Mouse (Mus musculus) liver, adult 2 months (tissue): ENCODE measurements around the gene Raph1. TPM values are rescaled to one million over a fixed set of nuclear protein-coding genes. Genes with fewer than 3 reads are reported as not detected.

ENCODE experiments used
- DNase-seq: peaks from one replicate; pipeline ENCODE4 v3.0.0-alpha.2; 2011; ENCODE audit warnings: low read depth, low spot score; ENCODE audit errors: extremely low read depth
- H3K27ac ChIP-seq: fragments of 200-500 bp; replicated peaks from 2 replicates; pipeline ENCODE4 v1.5.1; 2012; ENCODE audit warnings: low read depth, mild to moderate bottlenecking, control low read depth, inconsistent platforms, low read length; ENCODE audit not compliant: insufficient read depth
- H3K27me3 ChIP-seq: fragments of 200-500 bp; 2 replicates; pipeline ENCODE4 v1.6.1; 2012; ENCODE audit warnings: mild to moderate bottlenecking, moderate library complexity, low read length, inconsistent platforms; ENCODE audit not compliant: control insufficient read depth, insufficient read depth
- H3K36me3 ChIP-seq: fragments of 200-500 bp; 2 replicates; pipeline ENCODE4 v1.6.1; 2012; ENCODE audit warnings: low read length, inconsistent platforms; ENCODE audit not compliant: control insufficient read depth, insufficient read depth
- H3K4me1 ChIP-seq: fragments of 200-500 bp; 2 replicates; pipeline ENCODE4 v1.6.1; 2011; ENCODE audit warnings: low read length; ENCODE audit not compliant: control insufficient read depth, insufficient read depth
- H3K4me3 ChIP-seq: fragments of 200-500 bp; 2 replicates; pipeline ENCODE4 v1.5.1; 2011; ENCODE audit warnings: low read depth, mild to moderate bottlenecking, control low read depth, low read length, moderate library complexity; ENCODE audit not compliant: insufficient read depth
- H3K79me2 ChIP-seq: fragments of 200-500 bp; 2 replicates; pipeline ENCODE4 v1.6.1; 2012; ENCODE audit warnings: inconsistent platforms, mild to moderate bottlenecking, low read length, moderate library complexity; ENCODE audit not compliant: control insufficient read depth, insufficient read depth
- H3K9ac ChIP-seq: fragments of 200-500 bp; 2 replicates; pipeline ENCODE4 v1.6.1; 2012; ENCODE audit warnings: low read depth, mild to moderate bottlenecking, control low read depth, inconsistent platforms, low read length
- CTCF ChIP-seq: fragments of 200-500 bp; IDR thresholded peaks from 2 replicates; pipeline ENCODE4 v1.5.1; 2011; ENCODE audit warnings: low read depth, low read length, control low read depth
- POLR2A ChIP-seq: fragments of 200-500 bp; IDR thresholded peaks from 2 replicates; pipeline ENCODE4 v1.6.1; 2011; ENCODE audit warnings: low read length, control low read depth; ENCODE audit not compliant: insufficient read depth; ENCODE audit errors: extremely low read depth
- WGBS: fragments of 180-500 bp; shearing (Covaris S2); methylation state at CpG from one replicate; pipeline ENCODE4 v1.1.7; 2018; 5-methylcytosine and 5-hydroxymethylcytosine counted together
- polyA plus RNA-seq: library from polyadenylated mRNA; depleted of rRNA; stranded (reverse); fragments of >200 nt; gene quantifications from 2 replicates; pipeline ENCODE4 v1.2.3, GENCODE M21; 2012
- total RNA-seq: library from RNA; depleted of rRNA; stranded (reverse); fragments of >200 nt; gene quantifications from 2 replicates; pipeline ENCODE4 v1.2.3, GENCODE M21; 2014

Raph1 gene
- total and polyA plus RNA-seq, 2 experiments = 18.5 to 72.6 TPM

GRCm38 (mm10) chr1:60596386-60597320, 29.7 kb upstream of the Raph1 start:
- peak overlapping the region; percentile 69 for H3K27ac ChIP-seq
- DNase-seq = peak; percentile 88
- H3K9ac ChIP-seq = no peak overlapping the region
- no peak for TF ChIP-seq CTCF
- no peak for TF ChIP-seq POLR2A
- no peaks in the 10 kb centered on the region for H3K79me2 ChIP-seq
- no peaks in the 10 kb centered on the region for H3K27me3 ChIP-seq
- peaks cover 24% of the 10 kb centered on the region for H3K4me1 ChIP-seq
- 33% methylated on average over 11 of the region's 11 CpGs for WGBS
- no peaks in the 10 kb centered on the region for H3K36me3 ChIP-seq
- H3K4me3 ChIP-seq = no peak overlapping the region

GRCm38 (mm10) chr1:60593101-60593500, 26.2 kb upstream of the Raph1 start:
- Histone ChIP-seq H3K4me3 (no peak overlapping the region), H3K27me3 (no peaks in the 10 kb centered on the region), H3K4me1 (peaks cover 15% of the 10 kb centered on the region), H3K36me3 (no peaks in the 10 kb centered on the region), H3K27ac (no peak overlapping the region), H3K79me2 (no peaks in the 10 kb centered on the region), H3K9ac (no peak overlapping the region)
- 97% methylated on average over 6 of the region's 6 CpGs for WGBS
- DNase-seq = no peak
- TF ChIP-seq POLR2A (no peak), CTCF (no peak)

GRCm38 (mm10) chr1:60588887-60589629, 22.2 kb upstream of the Raph1 start:
- Histone ChIP-seq H3K4me3 (no peak overlapping the region), H3K27ac (no peak overlapping the region), H3K36me3 (no peaks in the 10 kb centered on the region), H3K4me1 (no peaks in the 10 kb centered on the region), H3K9ac (no peak overlapping the region), H3K27me3 (no peaks in the 10 kb centered on the region), H3K79me2 (no peaks in the 10 kb centered on the region)
- DNase-seq = no peak
- TF ChIP-seq CTCF (no peak), POLR2A (no peak)
- WGBS = 88% methylated on average over 4 of the region's 4 CpGs

DNA sequence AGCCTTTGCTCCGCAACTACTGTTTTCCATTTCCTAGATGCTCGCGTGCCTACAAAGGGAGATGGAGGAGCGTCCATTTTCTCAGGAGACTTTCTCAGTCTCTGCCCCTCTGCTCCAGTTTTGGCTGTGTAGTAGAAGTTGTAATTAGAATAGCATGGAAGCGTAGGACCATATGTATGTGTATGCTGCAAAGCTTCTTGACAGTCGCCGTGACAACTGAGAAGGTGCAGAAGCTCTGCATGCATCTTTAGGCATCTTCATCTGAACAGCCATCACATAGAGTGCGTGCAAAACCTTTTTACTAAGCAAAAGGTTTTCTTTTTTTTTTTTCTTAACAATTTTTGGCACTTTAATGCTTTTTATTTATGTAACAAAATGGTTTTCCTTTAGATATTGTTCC, 14.1 kb upstream of the Raph1 start:
- WGBS = 98% methylated on average over 8 of the region's 8 CpGs
- H3K4me3 ChIP-seq = no peak overlapping the region

DNA sequence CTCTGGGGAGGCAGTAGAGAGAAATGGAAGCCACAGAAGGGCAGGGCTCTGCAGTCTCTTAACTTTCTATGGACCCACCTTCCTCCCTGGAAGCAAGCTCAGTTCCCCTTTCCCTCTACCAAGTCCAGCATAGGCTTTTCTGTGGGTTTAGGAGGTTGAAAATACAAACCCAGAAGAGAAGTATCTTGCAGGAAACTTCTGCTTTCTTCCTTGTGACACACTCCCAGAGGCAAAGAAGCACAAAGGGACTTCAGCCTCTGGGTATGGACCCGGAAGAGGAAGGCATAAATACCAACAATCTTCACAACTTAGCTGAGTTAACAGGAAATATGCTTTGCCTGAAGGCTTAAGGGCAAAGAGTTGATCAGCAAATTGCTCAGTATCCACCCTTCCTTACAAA, 13.0 kb upstream of the Raph1 start:
- Histone ChIP-seq H3K4me3 (no peak overlapping the region), H3K27me3 (no peaks in the 10 kb centered on the region), H3K79me2 (no peaks in the 10 kb centered on the region), H3K9ac (no peak overlapping the region), H3K36me3 (no peaks in the 10 kb centered on the region), H3K4me1 (no peaks in the 10 kb centered on the region), H3K27ac (no peak overlapping the region)
- WGBS = 64% methylated on average over 1 of the region's 1 CpGs
- no peak for TF ChIP-seq POLR2A
- no peak for TF ChIP-seq CTCF
- DNase-seq = peak; percentile 48

More for the DNA sequence above, 14.1 kb upstream of the Raph1 start:
- Histone ChIP-seq H3K79me2 (no peaks in the 10 kb centered on the region), H3K36me3 (no peaks in the 10 kb centered on the region), H3K9ac (no peak overlapping the region), H3K27ac (no peak overlapping the region), H3K4me1 (no peaks in the 10 kb centered on the region), H3K27me3 (no peaks in the 10 kb centered on the region)
- DNase-seq = no peak
- TF ChIP-seq POLR2A (no peak), CTCF (no peak)
